Mouse (Mus musculus) spleen, postnatal 10 days (tissue): ENCODE data around the gene Fam172a.

Experiments
- DNase-seq, 2 experiments: peaks; one replicate each; pipeline ENCODE4 v3.0.0; 2021 to 2022; ENCODE audit warnings: low spot score in 2 of 2

Fam172a gene

DNA sequence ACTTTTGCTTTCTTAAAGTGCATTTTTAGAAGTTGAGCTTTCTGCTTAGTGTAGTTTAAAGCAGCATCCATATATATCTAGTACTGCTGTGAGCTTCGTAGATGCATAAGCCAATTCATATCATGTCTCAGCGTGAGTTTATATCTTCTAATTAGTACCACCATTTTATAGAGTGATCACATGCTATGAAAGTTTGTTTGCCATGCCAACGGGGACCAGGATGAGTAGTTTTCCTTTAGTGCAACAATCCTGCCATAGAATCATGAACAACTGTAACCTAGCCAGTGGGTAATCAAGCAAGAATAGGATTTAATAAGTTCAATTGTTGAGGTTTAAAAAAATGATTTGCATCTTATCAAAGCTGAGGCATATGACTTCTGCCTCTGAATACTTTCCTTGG lies 398.8 kb downstream of the Fam172a start:
- DNase-seq: no peak

DNA sequence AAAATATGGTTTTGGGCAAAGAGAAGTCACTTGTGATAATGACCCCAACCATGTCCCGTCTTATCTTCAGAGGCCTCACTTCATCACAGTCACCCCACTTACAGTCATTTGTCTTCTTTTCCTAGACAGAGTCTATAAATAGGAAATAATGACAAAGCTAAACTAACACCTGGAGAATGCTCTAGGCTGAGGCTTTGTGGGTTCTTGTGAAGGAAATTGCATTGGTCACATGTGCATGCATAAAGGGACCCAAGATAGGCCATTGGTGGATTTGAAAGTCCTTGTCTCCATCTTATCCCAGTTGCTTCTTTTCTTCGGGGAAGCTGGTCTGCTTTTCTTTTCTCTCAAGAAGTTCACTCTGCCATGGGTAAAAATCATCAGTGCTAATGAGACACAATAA lies 400.5 kb downstream of the Fam172a start:
- no peak for DNase-seq

DNA sequence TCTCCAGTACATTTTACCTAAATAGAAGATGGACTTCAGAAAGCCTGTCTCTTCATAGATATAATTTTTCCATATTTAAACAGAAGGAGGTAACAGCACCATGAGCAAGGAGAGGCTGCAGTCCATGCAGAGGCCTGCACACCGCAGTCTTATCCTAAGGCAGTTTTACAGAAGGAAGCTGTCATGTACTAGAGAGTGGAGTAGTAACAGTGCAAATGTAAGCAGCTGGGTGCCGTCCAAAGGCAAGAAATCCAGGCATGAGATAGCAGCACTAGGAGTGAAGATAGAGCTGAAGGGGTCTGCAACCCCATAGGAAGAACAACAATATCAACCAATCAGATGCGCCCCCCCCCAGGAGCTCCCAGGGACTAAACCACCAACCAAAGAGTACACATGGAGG lies 403.0 kb downstream of the Fam172a start:
- no peak for DNase-seq

DNA sequence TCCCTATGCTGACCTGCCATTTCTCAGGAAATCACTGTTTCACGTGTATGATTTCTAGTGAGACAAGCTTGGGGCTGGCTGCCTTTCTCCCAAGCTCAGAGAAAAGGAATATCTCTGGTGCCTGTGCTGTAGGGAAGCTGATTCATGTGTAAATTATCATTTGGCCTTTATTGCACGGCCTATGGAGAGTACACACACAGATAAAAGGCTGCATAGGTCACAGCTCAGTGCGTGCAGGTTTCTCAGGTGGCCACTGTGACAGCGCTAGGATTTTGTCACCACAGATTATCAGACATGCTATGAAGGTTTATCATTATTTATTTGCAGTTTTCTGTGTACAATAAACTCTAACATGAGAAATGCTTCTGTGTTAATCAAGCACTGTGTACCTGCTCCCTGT lies 408.8 kb downstream of the Fam172a start:
- no peak for DNase-seq

DNA sequence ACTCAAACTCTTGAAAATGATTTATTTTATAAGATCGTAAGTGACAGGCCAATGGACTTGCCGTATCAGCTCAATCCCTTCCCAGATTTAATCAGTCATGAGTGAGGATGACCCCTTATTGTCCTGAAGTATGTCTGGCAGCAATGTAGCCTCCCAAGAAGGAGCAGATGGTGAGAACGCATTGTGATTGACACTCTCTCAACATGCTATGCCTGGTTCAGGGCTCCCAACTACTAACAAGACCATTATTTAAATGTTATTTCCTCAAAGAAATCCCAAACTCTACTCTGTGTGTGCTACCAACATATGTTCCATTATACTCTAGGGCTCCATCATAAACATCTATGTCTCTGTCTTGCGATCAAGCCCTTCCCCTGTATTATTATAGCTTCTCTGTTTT lies 412.1 kb downstream of the Fam172a start:
- no peak for DNase-seq

DNA sequence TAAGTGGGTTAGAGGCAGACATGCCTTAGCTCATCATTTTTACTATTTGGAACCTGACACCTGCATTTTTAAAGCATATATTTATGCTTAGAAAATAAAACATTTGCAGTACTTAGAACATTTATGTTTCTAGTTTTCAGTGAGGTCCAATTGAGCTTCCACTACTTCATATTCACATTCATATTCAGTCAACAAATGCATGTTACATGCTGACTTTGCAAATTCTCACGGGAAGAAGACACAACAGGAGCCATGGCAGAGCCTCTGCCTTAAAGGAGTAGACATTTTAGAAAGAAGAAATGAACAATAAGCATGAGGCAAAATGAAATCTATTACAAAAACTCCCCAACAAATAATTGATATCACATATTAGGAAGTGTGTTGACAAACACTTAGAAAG lies 416.9 kb downstream of the Fam172a start:
- no peak for DNase-seq

DNA sequence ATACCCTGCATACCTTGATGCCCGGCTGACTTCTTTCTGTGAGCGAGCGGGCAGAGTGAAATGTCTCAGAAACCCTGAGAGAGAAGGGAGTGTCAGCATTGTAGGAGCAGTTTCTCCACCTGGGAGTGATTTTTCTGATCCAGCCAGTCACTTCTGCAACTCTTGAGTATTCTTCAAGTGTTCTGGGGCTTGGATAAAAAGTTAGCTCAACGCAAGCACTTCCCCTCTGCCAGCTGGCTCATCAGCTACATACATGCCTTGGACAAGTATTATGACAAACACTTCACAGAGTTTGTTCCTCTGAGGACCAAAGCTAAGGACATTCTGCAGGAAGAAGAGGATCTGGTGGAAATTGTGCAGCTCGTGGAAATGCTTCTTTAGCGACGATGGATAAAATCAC lies 420.2 kb downstream of the Fam172a start:
- DNase-seq: no peak

DNA sequence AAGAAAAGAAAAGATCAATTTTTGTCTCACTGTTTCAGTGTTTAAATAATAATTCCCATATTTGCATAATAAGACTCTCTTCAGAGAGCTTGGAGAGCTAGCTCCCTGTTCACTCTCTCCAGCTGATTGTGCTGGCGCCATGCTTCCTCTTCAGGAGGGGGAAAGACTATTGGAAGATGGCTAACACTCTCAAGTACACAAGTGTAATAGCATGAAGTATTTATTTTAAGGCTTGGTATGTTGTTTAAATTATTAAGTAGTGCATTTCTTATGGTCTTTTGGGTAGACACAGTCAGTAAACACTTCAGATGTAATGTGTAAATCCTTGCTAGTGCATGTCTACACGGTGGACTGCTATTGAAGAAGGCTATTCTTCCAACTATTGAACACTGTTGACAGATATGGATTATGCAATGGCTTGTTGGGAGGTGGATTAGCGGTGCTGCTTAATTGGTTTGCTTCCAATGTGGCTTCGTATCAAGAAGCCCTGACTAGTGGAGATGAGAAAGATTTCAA lies 422.1 kb downstream of the Fam172a start:
- DNase-seq: no peak

DNA sequence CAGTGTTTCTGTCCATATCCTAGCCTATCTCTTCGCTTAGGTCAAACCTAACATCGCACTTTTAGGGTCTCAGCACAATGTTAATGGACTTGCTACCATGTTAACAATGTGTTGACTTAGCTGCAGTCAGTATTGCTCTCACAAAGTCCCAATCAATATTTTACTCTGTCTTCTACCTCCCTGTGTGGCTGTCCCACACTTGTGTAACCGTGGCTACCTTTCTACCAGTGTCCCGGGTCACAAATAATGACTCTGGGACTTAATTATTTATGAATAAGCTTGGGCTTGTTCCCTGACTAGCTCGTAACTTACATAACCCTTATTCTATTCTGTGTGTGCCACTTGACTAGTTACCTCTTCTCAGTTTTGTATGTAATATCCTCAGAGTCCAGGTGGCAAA lies 455.6 kb downstream of the Fam172a start:
- DNase-seq: no peak

DNA sequence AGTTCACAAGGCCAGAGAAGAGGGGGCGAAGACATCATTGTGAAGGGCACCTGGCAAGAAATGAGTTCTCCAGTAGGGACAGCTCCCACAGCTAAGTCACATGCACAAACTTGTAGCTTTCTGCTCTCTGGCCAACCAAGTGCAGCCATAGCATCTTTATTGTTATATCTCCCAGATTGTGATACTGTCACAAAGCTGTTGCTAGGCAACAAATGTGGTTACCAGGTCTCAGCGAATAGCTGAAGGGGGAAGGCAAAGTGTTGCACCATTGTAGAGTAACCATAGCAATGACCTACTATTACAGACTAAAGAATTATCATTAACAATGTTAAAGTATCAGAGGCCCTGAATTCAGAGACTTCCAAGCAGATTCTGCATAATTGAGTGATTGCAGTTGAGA lies 460.3 kb downstream of the Fam172a start:
- DNase-seq: no peak

DNA sequence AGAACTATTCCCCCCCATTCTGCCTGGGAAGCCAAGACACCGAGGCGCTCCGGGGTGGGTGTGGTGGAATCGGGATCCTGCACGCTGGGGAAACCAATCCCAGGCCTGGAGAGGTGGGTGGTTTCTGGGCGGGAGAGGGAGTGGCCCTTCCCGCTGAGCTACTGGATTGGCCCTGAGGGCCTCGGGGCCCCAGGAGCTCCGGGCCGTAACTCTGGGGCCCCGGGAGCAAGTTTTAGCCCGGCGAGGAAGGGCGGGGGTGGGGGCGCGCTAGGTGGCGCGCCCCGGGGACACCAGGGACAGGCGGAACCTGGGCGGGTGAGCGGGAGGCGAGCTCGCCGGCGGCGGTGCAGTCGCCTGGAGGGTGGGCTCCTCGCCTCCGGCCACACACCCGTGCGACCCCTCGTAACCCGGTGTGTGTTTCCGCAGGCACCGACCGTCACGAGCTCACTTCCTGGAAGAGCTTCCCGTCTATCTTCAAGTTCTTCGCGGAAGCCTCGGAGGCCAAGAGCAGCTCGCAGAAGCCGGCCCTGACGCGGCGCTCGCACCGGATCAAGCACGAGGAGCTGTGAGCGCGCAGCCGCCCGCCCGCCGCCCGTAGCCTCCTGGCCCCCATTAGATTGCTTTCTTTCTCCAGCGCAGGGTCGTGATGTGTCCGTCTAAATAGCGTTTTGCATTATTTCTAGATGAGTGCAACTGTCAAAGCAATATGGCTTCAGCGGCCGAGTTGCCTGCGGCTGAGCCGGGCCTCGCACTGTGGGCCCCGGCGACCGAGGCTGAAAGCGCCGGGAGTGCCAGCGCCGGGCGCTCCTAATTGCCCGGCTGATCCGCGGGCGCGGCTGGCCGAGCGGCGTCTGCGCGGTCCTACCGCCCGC lies 461.5 kb downstream of the Fam172a start:
- DNase-seq: peak; percentile 12 to 25

DNA sequence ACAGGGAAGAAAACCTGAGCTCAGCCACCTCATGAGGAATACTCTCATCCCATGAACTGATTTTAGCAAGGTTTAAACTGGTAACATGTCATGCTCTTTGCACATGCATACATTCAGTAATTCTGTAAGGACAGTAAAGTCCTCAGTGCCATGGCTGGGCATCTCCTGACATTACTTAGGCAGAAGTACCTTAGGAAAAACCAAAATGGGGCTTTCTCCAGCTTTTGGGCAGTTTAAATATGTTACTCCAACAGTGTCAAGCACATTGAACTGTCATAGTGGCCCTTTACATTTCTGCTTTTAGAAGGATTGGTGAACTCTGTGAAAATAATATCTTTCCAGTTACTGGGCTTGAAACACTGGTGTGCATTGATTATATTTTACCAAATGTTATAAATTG lies 463.1 kb downstream of the Fam172a start:
- no peak for DNase-seq

DNA sequence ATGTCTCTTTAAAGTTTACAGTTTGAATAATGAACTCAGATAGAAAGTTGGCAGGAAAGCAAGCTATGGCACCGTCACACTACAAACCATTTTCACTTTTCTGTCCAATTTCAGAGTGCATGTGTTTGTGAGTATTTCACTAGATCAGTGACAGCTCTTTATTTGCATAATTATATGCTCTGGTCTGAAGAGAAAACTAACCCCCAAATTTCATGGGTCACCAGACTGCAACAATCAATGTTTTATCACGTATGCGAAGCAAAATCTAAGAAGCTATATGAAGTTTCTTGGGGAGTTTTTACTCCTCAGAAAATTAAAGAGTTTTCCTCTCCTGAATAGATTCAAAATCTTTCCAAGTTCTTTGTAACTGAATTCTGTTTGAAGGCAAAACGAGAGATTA lies 466.3 kb downstream of the Fam172a start:
- DNase-seq: no peak

DNA sequence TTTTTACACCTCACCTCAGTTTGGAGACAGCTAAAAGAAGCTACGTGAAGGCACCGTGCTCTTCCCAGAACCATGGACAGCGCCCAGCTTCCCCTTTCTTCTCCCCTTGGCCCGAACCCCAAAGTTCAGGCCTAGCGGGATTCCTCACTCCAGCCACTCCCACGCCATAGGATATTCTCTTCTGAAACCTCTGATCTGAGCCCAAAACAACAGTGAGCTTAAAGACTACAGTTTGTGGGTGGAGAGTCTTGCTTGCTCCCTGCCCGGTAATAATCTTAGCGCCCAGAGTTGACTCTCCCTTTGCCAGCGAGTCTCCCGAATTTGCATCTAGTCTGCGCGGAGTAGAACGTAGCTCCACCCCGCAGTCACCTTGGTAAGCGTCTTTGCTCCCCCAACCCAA lies 469.5 kb downstream of the Fam172a start:
- peak in 1 of 2 experiments; percentile 36 for DNase-seq

DNA sequence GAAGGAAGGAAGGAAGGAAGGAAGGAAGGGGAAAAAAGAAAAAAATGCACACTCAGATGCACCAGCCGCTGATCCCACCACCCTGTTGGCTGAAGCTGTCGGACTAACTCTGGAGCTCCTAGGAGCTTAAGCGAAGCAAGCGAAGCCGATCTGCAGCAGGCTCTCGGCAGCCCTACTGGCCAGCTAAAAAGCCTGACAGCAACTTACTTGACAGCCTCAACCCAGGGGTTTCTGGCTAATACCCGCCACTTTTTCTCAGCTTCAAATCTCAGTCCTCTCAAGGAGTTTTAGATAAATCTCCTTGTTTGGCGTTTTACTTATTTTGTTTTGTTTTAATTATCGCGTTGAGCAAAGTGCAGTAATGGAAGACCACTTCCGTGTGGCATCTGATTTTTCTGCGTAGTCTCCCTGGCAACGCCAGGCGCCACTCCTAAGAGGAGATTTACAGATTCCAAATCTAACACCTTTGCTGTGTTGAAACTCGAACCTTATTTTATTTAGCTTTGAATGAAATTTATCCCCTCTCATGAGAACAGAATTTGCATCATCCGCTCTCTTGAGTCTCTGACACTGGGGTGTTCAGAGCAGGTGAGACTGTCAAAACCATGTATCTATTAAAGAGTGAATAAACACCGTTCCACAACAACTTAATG lies 470.3 kb downstream of the Fam172a start:
- no peak for DNase-seq

DNA sequence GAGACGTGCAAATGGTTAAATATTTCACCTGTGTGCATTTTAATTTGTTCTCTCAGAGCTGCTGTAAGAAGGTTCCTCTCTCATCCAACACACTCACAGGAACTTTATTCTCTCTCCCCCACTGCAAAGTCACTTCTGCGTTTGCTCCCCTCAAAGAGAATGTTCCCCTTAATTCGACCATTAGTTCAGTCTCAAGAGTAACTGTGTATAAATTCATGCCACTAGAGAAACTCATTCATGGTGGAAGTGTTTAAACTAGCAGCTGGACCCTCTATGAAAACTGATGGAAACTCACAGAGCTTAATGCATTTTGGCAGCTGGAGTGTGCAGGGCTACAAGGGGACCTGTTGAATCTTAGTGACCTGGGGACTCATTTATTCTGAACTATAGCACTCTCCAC lies 471.0 kb downstream of the Fam172a start:
- no peak for DNase-seq

DNA sequence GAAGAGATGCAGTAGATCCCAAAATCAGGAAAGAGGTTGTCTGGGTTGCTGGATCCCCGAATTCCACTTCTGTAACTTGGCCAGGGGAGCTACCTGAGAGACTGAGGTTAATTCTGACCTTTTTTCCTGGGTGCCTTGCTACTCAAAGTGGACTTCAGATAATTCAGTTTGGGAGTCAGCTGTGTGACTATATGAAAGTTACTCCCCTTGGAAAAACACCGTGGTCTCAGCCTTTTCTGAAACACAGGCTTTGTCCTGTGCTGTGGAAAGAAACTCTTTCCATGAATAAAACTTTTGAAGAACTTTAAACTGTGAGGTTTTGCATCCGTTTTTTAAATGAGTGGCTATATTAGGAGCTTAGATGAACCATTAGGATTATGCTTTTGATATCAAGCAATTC lies 472.4 kb downstream of the Fam172a start:
- DNase-seq: no peak

DNA sequence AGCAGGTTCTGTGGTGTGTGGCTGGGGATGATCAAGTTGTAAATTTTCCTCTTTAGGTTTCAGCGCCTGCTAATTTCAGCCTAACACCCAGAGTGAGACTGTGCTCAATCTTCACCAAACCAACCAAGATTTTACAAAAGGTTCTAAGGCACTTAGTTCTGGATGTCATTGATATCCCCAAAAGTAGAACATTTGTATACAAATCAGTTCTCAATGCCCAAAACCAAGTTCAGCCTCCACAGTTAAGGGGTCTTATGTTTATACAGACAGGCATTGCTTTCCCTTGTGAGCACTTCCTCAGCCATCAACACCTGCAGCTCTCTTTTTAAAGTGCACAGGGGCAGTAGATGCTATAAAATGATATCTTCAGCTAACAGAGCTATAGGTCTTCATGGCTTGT lies 473.1 kb downstream of the Fam172a start:
- no peak for DNase-seq

DNA sequence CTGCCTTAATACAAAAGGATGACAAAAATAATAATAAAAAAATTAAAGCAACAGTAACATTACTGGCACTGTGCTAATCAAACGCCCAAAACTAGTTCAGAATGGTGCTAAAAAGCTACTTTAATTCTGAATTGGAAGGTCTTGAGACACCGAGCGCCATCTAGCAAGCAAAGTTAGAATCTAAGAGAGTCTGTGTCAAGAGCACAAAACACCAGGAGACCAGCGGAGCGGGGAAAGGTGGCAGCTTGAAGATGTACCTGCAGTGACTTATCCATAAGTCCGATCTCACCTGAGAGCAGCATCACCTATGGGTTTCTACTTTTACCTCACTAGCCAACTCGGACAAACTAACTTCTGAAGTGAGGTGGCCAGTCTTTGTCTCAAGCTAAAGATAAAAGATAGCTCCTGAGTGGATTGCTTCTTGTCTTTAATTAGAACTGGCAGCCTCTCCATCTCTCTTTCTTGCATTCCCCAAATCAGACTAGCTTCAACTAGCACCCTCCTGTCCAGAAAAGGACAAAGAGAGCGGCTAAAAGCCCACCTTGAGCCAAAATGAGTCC lies 474.1 kb downstream of the Fam172a start:
- no peak for DNase-seq

DNA sequence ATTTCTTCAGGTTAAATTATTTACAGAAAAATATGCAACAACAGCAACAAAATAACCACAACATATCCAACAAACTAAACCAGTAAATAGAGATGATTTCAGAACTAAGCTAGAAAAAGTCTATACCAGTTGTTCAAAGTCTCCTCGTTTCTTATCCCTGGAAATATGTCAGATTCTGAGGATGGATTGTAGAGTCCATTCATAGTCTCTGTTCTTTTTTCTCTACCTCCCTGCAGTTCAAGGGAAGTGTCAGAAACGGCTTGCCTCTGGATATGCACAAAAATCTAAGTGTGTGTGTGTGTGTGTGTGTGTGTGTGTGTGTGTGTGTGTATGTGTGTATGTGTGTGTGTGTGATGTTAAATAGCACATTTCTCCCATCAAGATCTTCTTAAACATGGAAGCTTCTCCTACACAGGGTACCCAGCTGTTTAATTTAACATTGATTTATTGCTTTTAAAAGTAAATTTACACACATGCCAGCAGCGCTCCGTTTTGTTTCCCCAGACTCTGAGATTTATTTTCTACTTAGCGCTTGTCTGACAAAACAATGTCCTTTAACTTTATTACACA lies 475.6 kb downstream of the Fam172a start:
- no peak for DNase-seq

DNA sequence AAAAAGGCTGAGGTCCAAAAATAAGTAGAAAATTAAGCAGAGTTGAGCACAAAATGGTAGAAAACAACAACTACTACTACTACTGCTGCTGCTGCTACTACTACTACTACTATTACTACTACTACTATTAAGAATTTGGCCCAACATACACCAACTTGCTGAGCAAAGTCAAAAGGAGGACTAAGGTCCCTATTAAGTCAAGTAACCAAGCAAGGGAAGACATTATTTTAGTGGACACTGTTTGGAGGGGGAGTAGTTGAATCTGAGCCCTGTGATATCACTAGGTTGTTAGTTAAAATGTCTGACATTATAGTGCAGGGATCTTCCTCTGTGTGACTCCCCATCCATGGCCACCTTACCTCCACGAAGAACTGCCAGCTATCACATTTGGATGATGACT lies 476.2 kb downstream of the Fam172a start:
- DNase-seq: no peak

DNA sequence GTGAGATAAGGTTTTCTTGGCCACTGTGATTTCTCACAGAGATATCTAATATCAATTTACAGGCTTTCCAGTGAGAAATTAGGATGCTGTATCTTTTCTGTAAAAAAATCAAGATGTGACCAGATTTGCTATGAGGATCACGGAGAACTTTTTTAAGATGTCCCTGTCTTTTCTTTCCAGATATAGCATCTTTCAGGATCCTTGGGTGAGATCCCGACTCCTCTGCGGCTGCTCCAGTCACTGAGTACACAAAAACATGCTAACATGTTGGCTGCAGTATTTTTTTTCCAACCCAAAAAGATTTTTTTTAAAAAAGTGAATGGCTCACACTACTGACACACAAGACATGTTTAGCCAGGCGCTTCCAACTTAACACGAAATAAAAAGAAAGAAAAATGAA lies 476.9 kb downstream of the Fam172a start:
- DNase-seq: no peak
